Mouse (Mus musculus): ENCODE results near the gene Frmd4b.

DNA sequence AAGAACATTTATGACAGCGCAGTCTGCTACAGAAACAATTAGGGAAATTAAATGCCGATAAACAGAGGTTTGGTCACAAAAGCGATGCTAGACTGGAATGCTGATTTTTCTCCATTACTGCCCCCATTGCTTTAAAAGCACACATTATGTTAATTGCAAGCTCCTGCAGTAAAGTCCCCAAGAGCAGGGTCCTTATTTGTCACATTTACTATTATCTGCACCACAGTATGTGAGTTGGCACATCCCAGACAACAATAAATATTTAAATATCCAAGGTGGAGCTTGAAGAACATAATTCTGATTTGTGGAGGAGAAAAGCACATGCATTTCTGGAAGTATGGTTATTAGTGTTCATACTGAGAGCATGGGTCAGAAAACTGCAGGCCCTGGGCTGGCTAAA is 64.8 kb downstream of the Frmd4b start:
- TF ChIP-seq CTCF (IDR thresholded peaks at IDR 0.05; ENCODE audit: borderline replicate concordance, insufficient read depth, low read depth, low read length) (no peak), POLR2A (IDR thresholded peaks at IDR 0.05; ENCODE audit: borderline replicate concordance, insufficient read depth, low read length) (no peak)

Data from cerebellum, adult 2 months (tissue).